Mouse (Mus musculus) right cerebral cortex, postnatal 14 days (tissue): Measurements from ENCODE around the gene Pirt.

ENCODE experiments used
- DNase-seq: peaks from one replicate; pipeline ENCODE4 v3.0.0; 2022

Pirt gene

GRCm38 (mm10) chr11:66946922-66947321 lies 35.1 kb downstream of the Pirt start:
- DNase-seq: no peak

GRCm38 (mm10) chr11:66956303-66956702 lies 44.5 kb downstream of the Pirt start, which contains the start of gene Tmem238l:
Tmem238l (plus strand) TSS chr11:66956638.
- DNase-seq: no peak

GRCm38 (mm10) chr11:66960797-66961196 lies 49.0 kb downstream of the Pirt start:
- DNase-seq: no peak

- DNase-seq: no peak
These were observed 49.8 kb downstream of the Pirt start for GRCm38 (mm10) chr11:66961447-66962176.

- no peak for DNase-seq
These were observed 51.7 kb downstream of the Pirt start for GRCm38 (mm10) chr11:66963462-66963861.

GRCm38 (mm10) chr11:66966500-66967116 lies 54.8 kb downstream of the Pirt start:
- no peak for DNase-seq

GRCm38 (mm10) chr11:66968575-66968974 lies 56.8 kb downstream of the Pirt start:
- no peak for DNase-seq

- no peak for DNase-seq
These were observed 61.7 kb downstream of the Pirt start for GRCm38 (mm10) chr11:66973507-66973906.

GRCm38 (mm10) chr11:66975606-66976330 lies 64.0 kb downstream of the Pirt start:
- DNase-seq: no peak
